Mouse (Mus musculus): ENCODE data around the gene Ptgs1. TPM values are rescaled to one million over a fixed set of nuclear protein-coding genes. Genes with fewer than 3 reads are reported as not detected.
A peak's percentile ranks its signal among the peaks of the same experiment; 100 is the strongest.

Gene Ptgs1
- polyA plus RNA-seq, 1 experiment from 2014 or later = 30.3 TPM

DNA sequence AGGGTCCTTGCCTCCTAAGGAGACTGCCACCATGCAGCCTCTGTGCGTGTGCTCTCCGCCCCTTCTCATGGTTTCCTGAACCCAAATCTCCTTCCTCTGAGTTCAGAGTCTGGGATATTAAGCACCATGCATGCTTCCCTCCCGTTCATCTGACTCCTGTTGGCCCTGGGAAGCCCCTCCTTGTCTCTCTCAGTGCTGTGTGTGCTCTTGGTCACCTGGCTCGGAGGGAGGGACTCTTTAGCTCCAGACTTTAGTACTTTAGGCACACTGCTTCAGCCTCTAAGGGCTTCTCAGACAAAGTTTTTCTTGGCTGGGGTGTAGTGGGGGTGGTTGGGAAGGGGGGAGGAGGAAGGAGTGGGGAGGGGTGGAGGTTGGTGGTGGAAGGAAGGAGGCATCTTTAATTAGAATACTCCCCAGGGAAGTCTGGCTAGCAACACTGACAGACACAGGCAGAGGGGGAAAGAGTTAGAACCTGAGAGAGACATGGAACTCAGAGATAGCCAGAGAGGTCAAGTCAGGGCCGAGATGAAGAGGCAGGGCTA lies 12.5 kb upstream of the Ptgs1 start:
- H3K4me2 ChIP-seq = peak overlapping the region; percentile 41; the same call in 1 of the 2 replicates
- WGBS = 25% methylated on average over 5 of the region's 5 CpGs
- no peaks in the 10 kb centered on the region for H3K36me3 ChIP-seq (ENCODE audit: control insufficient read depth, insufficient read depth, low read length)
- H3K4me1 ChIP-seq (replicated peaks; ENCODE audit: control insufficient read depth, insufficient read depth, low read length) = peaks cover 8% of the 10 kb centered on the region; the same call in 1 of the 2 replicates
- peak overlapping the region; percentile 25; the same call in 1 of the 2 replicates for H3K9ac ChIP-seq (ENCODE audit: low read depth, low read length)
- ATAC-seq (replicated peaks; ENCODE audit: low FRiP score) = no peak
- no peak for DNase-seq (ENCODE audit: low spot score)
- H3K9me3 ChIP-seq (ENCODE audit: control insufficient read depth, low read length) = no peaks in the 10 kb centered on the region
- H3K27ac ChIP-seq (ENCODE audit: low read depth, low read length) = peak overlapping the region; percentile 74
- no peaks in the 10 kb centered on the region for H3K27me3 ChIP-seq (replicated peaks; ENCODE audit: control insufficient read depth, insufficient read depth, low read length)
- peak overlapping the region; percentile 20 for H3K4me3 ChIP-seq (ENCODE audit: low read depth, low read length)

DNA sequence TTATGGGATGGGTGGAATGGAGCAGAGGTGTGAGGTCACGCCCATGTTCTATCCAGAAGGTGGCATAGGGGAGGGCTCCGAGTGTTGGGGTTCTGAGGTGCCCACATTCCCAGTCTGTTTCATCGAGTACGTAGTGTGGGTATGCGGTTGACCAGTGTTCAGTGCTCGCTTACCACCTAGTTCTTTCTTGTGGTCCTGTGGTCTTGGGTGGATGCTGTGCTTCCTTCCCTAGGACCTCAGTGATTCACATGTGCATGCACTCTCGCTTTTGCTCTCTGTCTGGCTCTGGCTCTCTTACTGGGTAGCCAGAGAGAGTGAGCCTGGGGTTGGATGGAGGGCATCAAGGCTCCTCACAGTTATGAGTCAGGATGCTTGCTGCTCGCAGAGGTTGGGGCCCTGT lies 10.1 kb upstream of the Ptgs1 start:
- 73% methylated on average over 8 of the region's 8 CpGs for WGBS

DNA sequence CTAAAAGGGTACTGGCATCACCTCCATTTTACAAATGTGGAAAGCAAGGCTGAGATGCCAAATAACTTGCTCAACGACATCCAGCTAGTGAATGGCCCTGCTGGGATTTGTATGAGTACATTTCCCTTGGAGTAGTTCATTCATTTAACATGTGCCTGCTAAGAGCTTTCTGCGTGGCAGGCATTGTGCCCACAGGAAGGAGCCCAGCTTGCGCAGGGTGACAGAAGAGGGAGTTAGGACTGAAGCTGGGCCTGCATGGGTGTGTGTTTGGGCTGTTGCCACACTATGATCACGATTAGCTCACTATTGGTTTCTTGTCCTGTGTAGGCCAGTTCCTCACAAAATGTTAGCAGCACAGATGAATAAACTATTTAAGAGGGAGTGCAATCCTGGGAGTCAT lies 9.3 kb upstream of the Ptgs1 start:
- WGBS = 77% methylated on average over 4 of the region's 4 CpGs
- H3K36me3 ChIP-seq (ENCODE audit: control insufficient read depth, insufficient read depth, low read length) = no peaks in the 10 kb centered on the region
- ATAC-seq (replicated peaks; ENCODE audit: low FRiP score) = no peak

More for the DNA sequence above, 10.1 kb upstream of the Ptgs1 start:
- H3K36me3 ChIP-seq (ENCODE audit: control insufficient read depth, insufficient read depth, low read length) = no peaks in the 10 kb centered on the region
- no peak overlapping the region for H3K27ac ChIP-seq (ENCODE audit: low read depth, low read length)
- H3K4me1 ChIP-seq (replicated peaks; ENCODE audit: control insufficient read depth, insufficient read depth, low read length) = peaks cover 8% of the 10 kb centered on the region; the same call in 1 of the 2 replicates
- no peak for ATAC-seq (replicated peaks; ENCODE audit: low FRiP score)
- H3K9me3 ChIP-seq (ENCODE audit: control insufficient read depth, low read length) = no peaks in the 10 kb centered on the region
- H3K4me3 ChIP-seq (ENCODE audit: low read depth, low read length) = no peak overlapping the region
- no peaks in the 10 kb centered on the region for H3K27me3 ChIP-seq (replicated peaks; ENCODE audit: control insufficient read depth, insufficient read depth, low read length)
- no peak overlapping the region for H3K4me2 ChIP-seq
- no peak for DNase-seq (ENCODE audit: low spot score)
- H3K9ac ChIP-seq (ENCODE audit: low read depth, low read length) = no peak overlapping the region

DNA sequence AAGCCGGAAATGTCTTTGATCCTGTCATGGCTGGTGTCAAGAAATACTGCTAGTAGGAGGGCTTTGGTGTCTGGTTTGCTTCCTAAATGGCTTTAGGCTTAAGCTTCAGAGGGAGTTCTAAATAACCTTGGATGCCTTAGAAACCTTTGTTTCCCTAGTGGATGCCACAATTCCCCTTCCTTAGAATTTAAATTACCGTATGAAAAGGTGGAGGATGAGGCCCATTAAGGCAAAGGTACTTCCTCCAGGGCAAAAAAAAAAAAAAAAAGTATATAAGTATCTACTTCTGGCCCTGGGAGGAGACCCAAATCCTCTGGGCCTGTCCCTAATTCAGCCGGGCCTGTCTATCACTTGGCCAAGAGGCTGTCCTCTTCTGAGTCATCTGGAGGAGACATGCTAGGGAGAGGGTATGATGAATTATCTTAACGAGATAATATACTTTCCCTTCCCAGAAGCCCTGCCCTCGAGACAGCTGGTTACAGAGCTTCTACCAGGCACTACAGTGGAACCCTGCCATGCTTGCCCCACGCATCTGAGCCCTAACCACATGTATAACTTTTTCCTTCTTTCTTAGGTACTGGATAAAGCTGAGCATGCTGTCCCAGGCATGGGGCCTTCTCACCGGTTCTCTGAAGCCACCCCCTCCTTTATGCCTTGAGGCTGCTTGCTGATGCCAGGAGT lies 7.9 kb upstream of the Ptgs1 start:
- no peaks in the 10 kb centered on the region for H3K9me3 ChIP-seq (ENCODE audit: control insufficient read depth, low read length)
- H3K9ac ChIP-seq (ENCODE audit: low read depth, low read length) = no peak overlapping the region
- no peak overlapping the region for H3K27ac ChIP-seq (ENCODE audit: low read depth, low read length)
- H3K4me2 ChIP-seq = no peak overlapping the region
- no peaks in the 10 kb centered on the region for H3K36me3 ChIP-seq (ENCODE audit: control insufficient read depth, insufficient read depth, low read length)
- WGBS = 56% methylated on average over 7 of the region's 7 CpGs
- no peak for DNase-seq (ENCODE audit: low spot score)
- H3K4me1 ChIP-seq (replicated peaks; ENCODE audit: control insufficient read depth, insufficient read depth, low read length) = peaks cover 3% of the 10 kb centered on the region; the same call in 1 of the 2 replicates
- H3K4me3 ChIP-seq (ENCODE audit: low read depth, low read length) = no peak overlapping the region
- H3K27me3 ChIP-seq (replicated peaks; ENCODE audit: control insufficient read depth, insufficient read depth, low read length) = no peaks in the 10 kb centered on the region
- ATAC-seq (replicated peaks; ENCODE audit: low FRiP score) = no peak

More for the DNA sequence above, 9.3 kb upstream of the Ptgs1 start:
- Histone ChIP-seq H3K9me3 (ENCODE audit: control insufficient read depth, low read length) (no peaks in the 10 kb centered on the region), H3K27me3 (replicated peaks; ENCODE audit: control insufficient read depth, insufficient read depth, low read length) (no peaks in the 10 kb centered on the region), H3K4me1 (replicated peaks; ENCODE audit: control insufficient read depth, insufficient read depth, low read length) (peaks cover 8% of the 10 kb centered on the region; the same call in 1 of the 2 replicates), H3K4me3 (ENCODE audit: low read depth, low read length) (no peak overlapping the region), H3K4me2 (no peak overlapping the region), H3K27ac (ENCODE audit: low read depth, low read length) (no peak overlapping the region), H3K9ac (ENCODE audit: low read depth, low read length) (no peak overlapping the region)
- DNase-seq (ENCODE audit: low spot score) = no peak

DNA sequence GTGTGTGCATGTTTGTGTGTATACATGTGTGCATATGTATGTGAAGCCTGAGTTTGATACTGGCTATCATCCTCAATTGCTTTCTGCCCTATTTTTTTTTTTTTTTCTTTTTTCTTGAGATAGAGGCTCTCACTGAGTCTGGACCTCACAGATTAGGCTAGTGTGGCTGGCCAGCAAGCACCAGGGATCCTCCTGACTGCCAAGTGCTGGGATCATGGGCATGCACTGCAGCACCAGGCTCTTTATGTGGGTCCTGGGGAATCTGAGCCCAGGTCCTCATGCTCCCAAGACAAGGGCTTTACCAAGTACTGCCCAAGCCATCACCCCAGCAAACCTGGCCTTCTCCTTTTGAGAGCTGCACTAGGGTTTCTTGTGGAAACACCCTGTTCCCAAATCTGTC lies 6.8 kb upstream of the Ptgs1 start:
- DNase-seq (ENCODE audit: low spot score) (no peak), ATAC-seq (replicated peaks; ENCODE audit: low FRiP score) (no peak)
- H3K27ac ChIP-seq (ENCODE audit: low read depth, low read length) = no peak overlapping the region
- no peak overlapping the region for H3K4me3 ChIP-seq (ENCODE audit: low read depth, low read length)
- H3K27me3 ChIP-seq (replicated peaks; ENCODE audit: control insufficient read depth, insufficient read depth, low read length) = no peaks in the 10 kb centered on the region
- no peaks in the 10 kb centered on the region for H3K4me1 ChIP-seq (replicated peaks; ENCODE audit: control insufficient read depth, insufficient read depth, low read length)
- H3K9ac ChIP-seq (ENCODE audit: low read depth, low read length) = no peak overlapping the region
- H3K9me3 ChIP-seq (ENCODE audit: control insufficient read depth, low read length) = no peaks in the 10 kb centered on the region
- no peak overlapping the region for H3K4me2 ChIP-seq
- H3K36me3 ChIP-seq (ENCODE audit: control insufficient read depth, insufficient read depth, low read length) = no peaks in the 10 kb centered on the region

DNA sequence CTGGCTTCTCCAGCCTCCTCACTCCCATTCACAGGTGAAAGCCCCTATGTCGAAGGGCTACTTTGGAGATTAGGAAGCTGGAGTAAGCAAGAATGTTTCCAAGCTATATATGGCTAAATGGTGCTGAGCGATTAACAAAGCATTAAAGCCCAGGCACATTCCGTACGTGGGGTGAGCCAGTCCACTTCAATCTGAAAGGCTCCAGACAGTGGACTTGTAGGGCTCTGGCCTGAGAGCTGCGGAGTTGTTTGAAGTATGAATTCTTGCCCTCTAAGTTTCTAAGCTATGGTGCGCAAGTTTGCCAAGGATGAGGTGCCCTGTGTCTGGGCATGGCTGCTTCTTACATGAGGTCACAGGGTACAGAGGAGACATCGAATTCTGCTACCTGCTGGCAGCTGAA lies 6.1 kb upstream of the Ptgs1 start:
- Histone ChIP-seq H3K9ac (ENCODE audit: low read depth, low read length) (no peak overlapping the region), H3K9me3 (ENCODE audit: control insufficient read depth, low read length) (no peaks in the 10 kb centered on the region), H3K36me3 (ENCODE audit: control insufficient read depth, insufficient read depth, low read length) (no peaks in the 10 kb centered on the region), H3K4me3 (ENCODE audit: low read depth, low read length) (no peak overlapping the region), H3K4me1 (replicated peaks; ENCODE audit: control insufficient read depth, insufficient read depth, low read length) (no peaks in the 10 kb centered on the region), H3K27ac (ENCODE audit: low read depth, low read length) (no peak overlapping the region), H3K27me3 (replicated peaks; ENCODE audit: control insufficient read depth, insufficient read depth, low read length) (0 out of 2 replicates have a peak, but pooled peaks cover 2% of the 10 kb centered on the region), H3K4me2 (no peak overlapping the region)
- ATAC-seq (replicated peaks; ENCODE audit: low FRiP score) (no peak), DNase-seq (ENCODE audit: low spot score) (no peak)
- 85% methylated on average over 7 of the region's 7 CpGs for WGBS

DNA sequence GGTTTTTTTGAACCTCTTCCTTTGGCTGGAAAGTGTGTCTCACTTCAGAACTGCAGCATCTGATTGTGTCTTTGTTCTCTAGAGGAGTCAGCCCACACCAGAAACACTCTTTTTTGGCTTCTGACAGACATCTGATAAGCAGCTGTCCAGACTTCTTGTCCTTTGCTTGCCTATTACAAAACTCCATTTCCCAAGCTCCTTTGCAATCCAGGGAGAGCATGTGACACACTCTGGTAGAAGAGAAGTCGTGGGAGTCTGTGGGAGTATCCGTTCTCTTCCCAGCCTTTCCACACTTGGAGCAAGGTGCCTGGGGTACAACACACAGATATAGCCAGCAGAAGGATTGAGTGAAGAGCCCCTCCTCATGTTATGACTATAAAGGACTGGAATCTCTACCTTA lies 5.6 kb upstream of the Ptgs1 start:
- 27% methylated on average over 2 of the region's 2 CpGs for WGBS
- H3K27me3 ChIP-seq (replicated peaks; ENCODE audit: control insufficient read depth, insufficient read depth, low read length) = 0 out of 2 replicates have a peak, but pooled peaks cover 3% of the 10 kb centered on the region

DNA sequence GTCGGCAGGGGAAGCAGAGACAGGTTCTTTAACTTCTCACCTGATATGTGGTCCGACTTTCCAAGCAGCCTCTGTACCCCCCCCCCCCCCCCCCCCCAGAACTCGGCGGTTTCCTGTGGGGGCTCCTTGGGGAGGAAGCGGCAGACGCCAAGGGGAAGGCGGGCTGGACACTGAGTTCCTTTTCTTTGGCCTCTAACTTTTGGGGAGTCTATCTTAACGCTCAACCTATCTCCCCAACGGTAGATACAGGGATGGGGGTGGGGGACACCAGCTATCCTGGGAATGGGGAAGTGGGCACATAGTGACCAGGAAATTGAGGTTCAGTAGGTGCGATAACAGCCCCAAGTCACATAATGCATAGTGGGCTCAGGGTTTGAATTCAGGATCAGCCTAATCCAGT lies 741 bp downstream of the Ptgs1 start:
- Histone ChIP-seq H3K4me1 (replicated peaks; ENCODE audit: control insufficient read depth, insufficient read depth, low read length) (peaks cover 13% of the 10 kb centered on the region), H3K9me3 (ENCODE audit: control insufficient read depth, low read length) (no peaks in the 10 kb centered on the region), H3K4me2 (peak overlapping the region; percentile 78), H3K9ac (ENCODE audit: low read depth, low read length) (peak overlapping the region; percentile 57), H3K27me3 (replicated peaks; ENCODE audit: control insufficient read depth, insufficient read depth, low read length) (0 out of 2 replicates have a peak, but pooled peaks cover 3% of the 10 kb centered on the region), H3K27ac (ENCODE audit: low read depth, low read length) (no peak overlapping the region), H3K4me3 (ENCODE audit: low read depth, low read length) (peak overlapping the region; percentile 46), H3K36me3 (ENCODE audit: control insufficient read depth, insufficient read depth, low read length) (no peaks in the 10 kb centered on the region)
- WGBS = 14% methylated on average over 8 of the region's 10 CpGs
- no peak for DNase-seq (ENCODE audit: low spot score)
- no peak for ATAC-seq (replicated peaks; ENCODE audit: low FRiP score)

More for the DNA sequence above, 5.6 kb upstream of the Ptgs1 start:
- H3K4me3 ChIP-seq (ENCODE audit: low read depth, low read length) = no peak overlapping the region
- DNase-seq (ENCODE audit: low spot score) (no peak), ATAC-seq (replicated peaks; ENCODE audit: low FRiP score) (no peak)
- no peaks in the 10 kb centered on the region for H3K9me3 ChIP-seq (ENCODE audit: control insufficient read depth, low read length)
- H3K4me1 ChIP-seq (replicated peaks; ENCODE audit: control insufficient read depth, insufficient read depth, low read length) = no peaks in the 10 kb centered on the region
- H3K4me2 ChIP-seq = no peak overlapping the region
- H3K36me3 ChIP-seq (ENCODE audit: control insufficient read depth, insufficient read depth, low read length) = no peaks in the 10 kb centered on the region
- H3K27ac ChIP-seq (ENCODE audit: low read depth, low read length) = no peak overlapping the region
- H3K9ac ChIP-seq (ENCODE audit: low read depth, low read length) = no peak overlapping the region
